Mouse (Mus musculus): ENCODE measurements around the gene D7Ertd443e. TPM values are rescaled to one million over a fixed set of nuclear protein-coding genes. Genes with fewer than 3 reads are reported as not detected.

Gene D7Ertd443e
- polyA plus RNA-seq, 1 experiment from 2014 or later, result not detected

- H3K4me3 ChIP-seq (ENCODE audit: inconsistent target), result no peak overlapping the region
- H3K36me3 ChIP-seq (ENCODE audit: inconsistent target), result no peaks in the 10 kb centered on the region
- H3K79me2 ChIP-seq (ENCODE audit: inconsistent target), result no peaks in the 10 kb centered on the region
- no peak overlapping the region for H3K27ac ChIP-seq
- 29% methylated on average over 6 of the region's 6 CpGs for WGBS (ENCODE audit: missing documents)
Measured at GRCm38 (mm10) chr7:134348825-134349224, 36.6 kb downstream of the D7Ertd443e start.

DNA sequence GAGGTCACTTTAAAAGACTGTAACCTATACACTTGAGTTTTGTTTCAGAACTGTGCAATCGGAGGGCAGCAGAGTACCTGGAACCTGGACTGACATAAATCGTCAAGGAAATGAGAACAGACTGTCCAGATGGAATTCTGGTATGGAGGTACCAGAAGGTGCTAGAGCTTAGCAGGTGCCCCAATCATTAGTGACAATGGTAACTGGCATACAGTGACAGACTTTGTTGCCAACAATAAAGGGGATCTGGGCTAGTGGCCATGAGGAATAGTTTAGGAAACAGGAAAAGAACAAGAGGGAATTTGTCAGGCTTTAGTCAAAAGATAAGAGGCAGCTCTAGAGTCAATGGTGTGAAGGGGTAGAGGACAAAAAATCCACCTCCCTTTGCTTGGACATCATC is 43.3 kb downstream of the D7Ertd443e start:
- H3K36me3 ChIP-seq (ENCODE audit: inconsistent target), result no peaks in the 10 kb centered on the region
- WGBS (ENCODE audit: missing documents), result 89% methylated on average over 2 of the region's 2 CpGs
- H3K79me2 ChIP-seq (ENCODE audit: inconsistent target), result no peaks in the 10 kb centered on the region
- H3K27ac ChIP-seq, result no peak overlapping the region
- H3K4me3 ChIP-seq (ENCODE audit: inconsistent target), result no peak overlapping the region

DNA sequence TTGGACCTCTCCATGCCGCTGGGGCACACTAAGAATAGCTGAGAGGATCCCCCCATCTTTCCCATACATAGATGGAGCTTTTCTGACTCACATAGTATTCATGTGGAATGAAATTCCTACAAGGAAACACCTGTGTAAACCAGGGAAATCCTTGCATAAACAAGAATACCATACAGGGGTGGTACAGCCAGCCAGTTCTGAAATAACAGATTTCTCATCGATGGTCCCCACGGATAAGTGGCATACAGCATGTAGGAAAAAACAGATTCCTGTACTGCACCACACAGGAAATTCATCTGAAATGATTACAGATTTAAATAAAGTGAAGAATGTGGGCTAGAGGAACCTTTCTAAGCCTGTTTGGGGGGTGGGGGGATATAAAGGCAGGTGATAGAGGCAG is 49.5 kb downstream of the D7Ertd443e start:
- Histone ChIP-seq H3K36me3 (ENCODE audit: inconsistent target) (no peaks in the 10 kb centered on the region), H3K27ac (no peak overlapping the region)
- WGBS (ENCODE audit: missing documents), result 21% methylated on average over 3 of the region's 3 CpGs

DNA sequence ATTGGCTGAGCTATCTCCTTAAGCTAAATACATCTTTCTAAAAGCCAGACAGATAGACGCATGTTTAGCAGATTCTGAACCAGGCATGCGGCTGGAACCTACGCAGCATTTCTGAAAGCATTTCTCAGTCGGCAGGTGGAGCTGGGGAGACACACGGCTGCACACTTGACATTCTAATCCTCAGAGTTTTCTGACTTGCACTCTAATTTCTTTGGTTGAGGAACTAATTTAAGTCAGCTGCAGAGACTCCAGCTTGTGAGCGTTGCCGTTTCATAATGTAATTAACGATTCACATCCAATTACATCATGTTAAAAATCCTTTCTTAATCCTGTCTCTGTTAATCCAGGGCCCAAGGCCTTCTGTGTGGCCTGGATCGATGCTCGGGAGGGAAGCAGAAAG is 64.5 kb downstream of the D7Ertd443e start:
- no peak overlapping the region for H3K27ac ChIP-seq
- 90% methylated on average over 10 of the region's 10 CpGs for WGBS (ENCODE audit: missing documents)
- H3K79me2 ChIP-seq (ENCODE audit: inconsistent target), result no peaks in the 10 kb centered on the region
- no peaks in the 10 kb centered on the region for H3K36me3 ChIP-seq (ENCODE audit: inconsistent target)
- H3K4me3 ChIP-seq (ENCODE audit: inconsistent target), result no peak overlapping the region

More for the DNA sequence above, 49.5 kb downstream of the D7Ertd443e start:
- Histone ChIP-seq H3K4me3 (ENCODE audit: inconsistent target) (no peak overlapping the region), H3K79me2 (ENCODE audit: inconsistent target) (no peaks in the 10 kb centered on the region)

GRCm38 (mm10) chr7:134302084-134302483 is 83.4 kb downstream of the D7Ertd443e start:
- WGBS (ENCODE audit: missing documents), result 94% methylated on average over 3 of the region's 3 CpGs
- no peaks in the 10 kb centered on the region for H3K36me3 ChIP-seq (ENCODE audit: inconsistent target)
- H3K27ac ChIP-seq, result no peak overlapping the region

DNA sequence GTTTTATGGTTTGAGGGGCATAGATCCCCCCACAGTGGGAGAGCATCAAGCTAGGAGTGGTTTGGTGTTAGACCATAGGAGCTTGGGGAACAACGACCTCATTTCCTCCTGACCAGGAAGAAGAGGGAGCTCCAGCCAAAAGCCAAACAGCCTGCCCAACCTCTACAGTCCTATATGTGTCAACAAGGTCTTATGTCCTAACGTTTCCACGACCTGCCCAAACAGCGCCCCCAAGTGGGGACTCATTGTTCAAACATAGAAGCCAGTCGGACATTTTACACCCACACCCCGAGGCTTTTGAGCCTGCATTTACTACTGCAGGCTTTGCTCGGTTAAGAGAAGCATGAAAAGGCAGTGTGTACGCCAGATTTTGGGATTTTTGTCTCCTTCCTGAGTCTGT is 84.2 kb downstream of the D7Ertd443e start:
- WGBS (ENCODE audit: missing documents), result 60% methylated on average over 8 of the region's 8 CpGs
- Histone ChIP-seq H3K79me2 (ENCODE audit: inconsistent target) (no peaks in the 10 kb centered on the region), H3K27ac (no peak overlapping the region), H3K4me3 (ENCODE audit: inconsistent target) (no peak overlapping the region), H3K36me3 (ENCODE audit: inconsistent target) (no peaks in the 10 kb centered on the region)

More at GRCm38 (mm10) chr7:134302084-134302483, 83.4 kb downstream of the D7Ertd443e start:
- Histone ChIP-seq H3K4me3 (ENCODE audit: inconsistent target) (no peak overlapping the region), H3K79me2 (ENCODE audit: inconsistent target) (no peaks in the 10 kb centered on the region)

GRCm38 (mm10) chr7:134292750-134293149 is 92.7 kb downstream of the D7Ertd443e start:
- no peak overlapping the region for H3K27ac ChIP-seq
- WGBS (ENCODE audit: missing documents), result 89% methylated on average over 3 of the region's 3 CpGs
- H3K36me3 ChIP-seq (ENCODE audit: inconsistent target), result no peaks in the 10 kb centered on the region
- H3K79me2 ChIP-seq (ENCODE audit: inconsistent target), result no peaks in the 10 kb centered on the region
- H3K4me3 ChIP-seq (ENCODE audit: inconsistent target), result no peak overlapping the region

DNA sequence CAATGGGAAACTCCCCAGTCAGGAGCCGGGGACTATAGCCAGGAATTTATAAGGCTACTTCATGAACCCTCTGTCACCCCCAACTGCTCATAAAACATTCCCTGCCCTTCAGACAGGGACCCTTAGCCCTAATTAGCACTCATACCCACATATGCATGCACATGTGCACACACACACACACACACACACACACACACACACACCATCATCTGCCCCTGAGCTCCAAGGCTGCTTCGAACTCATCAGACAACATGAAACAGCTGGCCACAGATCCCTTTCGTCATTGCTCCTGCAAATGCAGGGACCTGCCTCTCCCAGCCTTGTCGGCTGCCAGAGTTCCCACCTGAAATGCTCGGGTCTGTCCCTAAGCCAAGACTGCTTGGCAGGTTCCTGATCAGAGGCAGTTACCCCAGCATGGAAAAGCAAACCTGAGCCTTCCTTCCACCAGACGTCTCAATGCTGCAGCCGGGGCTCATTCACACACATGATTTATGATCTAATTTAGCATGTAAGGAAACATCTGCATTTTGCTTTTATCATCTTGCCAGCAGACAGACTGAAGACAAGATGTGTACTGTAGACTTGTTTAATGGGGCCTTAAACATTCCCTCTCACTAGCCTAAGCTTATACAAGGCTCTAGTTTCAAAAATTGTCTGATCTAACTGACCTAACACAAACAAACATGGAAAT is 95.7 kb downstream of the D7Ertd443e start:
- H3K27ac ChIP-seq, result no peak overlapping the region
- no peaks in the 10 kb centered on the region for H3K36me3 ChIP-seq (ENCODE audit: inconsistent target)
- H3K4me3 ChIP-seq (ENCODE audit: inconsistent target), result no peak overlapping the region
- no peaks in the 10 kb centered on the region for H3K79me2 ChIP-seq (ENCODE audit: inconsistent target)
- 35% methylated on average over 7 of the region's 7 CpGs for WGBS (ENCODE audit: missing documents)

DNA sequence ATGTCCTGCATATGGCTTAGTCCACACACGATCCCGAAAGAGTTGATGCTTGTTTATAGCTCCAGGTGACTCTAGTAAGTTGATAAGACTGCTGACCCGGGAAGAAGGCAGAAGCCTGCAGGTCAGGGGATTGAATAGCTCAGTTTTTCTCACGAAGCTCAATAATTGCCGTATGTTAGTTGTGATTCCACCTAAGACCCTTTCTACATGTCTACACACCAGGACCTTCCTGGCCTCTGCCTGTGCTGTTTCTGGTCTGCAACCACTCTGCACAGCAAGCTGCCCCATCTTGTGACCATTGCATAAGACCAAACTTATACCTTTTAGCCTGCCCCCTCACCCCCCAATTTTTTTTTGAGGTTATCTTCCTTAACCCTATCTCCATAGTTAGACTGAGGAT is 96.3 kb downstream of the D7Ertd443e start:
- Histone ChIP-seq H3K36me3 (ENCODE audit: inconsistent target) (no peaks in the 10 kb centered on the region), H3K27ac (no peak overlapping the region), H3K79me2 (ENCODE audit: inconsistent target) (no peaks in the 10 kb centered on the region), H3K4me3 (ENCODE audit: inconsistent target) (no peak overlapping the region)
- WGBS (ENCODE audit: missing documents), result 96% methylated on average over 5 of the region's 5 CpGs

DNA sequence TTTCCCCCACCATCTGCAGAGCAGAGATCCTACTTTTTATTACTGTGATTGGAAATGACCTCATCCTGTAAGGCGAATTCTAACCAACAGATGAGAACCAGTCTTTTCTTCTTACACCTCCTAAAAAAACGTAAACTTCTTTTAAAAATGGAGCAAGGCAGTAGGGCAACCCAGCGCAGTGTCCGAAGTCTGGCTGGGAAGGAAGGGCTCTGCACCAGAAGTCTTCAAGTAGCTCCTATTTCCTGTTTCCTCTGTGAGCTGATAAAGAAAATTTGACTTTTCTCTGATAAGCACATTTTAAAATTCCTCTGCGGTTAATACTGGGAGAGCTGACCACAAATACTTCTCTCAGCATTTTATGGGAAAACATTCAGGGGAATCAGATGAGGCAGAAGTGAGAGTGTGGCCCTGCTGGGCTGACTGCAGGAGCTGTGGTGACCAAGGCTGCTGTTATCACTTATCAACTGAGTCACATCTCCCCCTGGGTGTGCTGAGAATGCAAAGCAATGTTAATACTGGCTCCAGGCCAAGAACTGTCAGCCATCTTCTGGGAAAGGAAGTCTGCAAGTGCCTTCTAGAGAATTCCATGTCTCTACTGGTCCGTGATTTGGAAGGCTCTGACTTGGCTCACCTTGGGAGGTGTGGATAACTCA is 97.8 kb downstream of the D7Ertd443e start:
- Histone ChIP-seq H3K27ac (no peak overlapping the region), H3K79me2 (ENCODE audit: inconsistent target) (no peaks in the 10 kb centered on the region), H3K36me3 (ENCODE audit: inconsistent target) (no peaks in the 10 kb centered on the region), H3K4me3 (ENCODE audit: inconsistent target) (no peak overlapping the region)
- under 1% methylated on average over 6 of the region's 6 CpGs for WGBS (ENCODE audit: missing documents)

GRCm38 (mm10) chr7:134272956-134273355 is 112.5 kb downstream of the D7Ertd443e start:
- Histone ChIP-seq H3K27ac (no peak overlapping the region), H3K79me2 (ENCODE audit: inconsistent target) (no peaks in the 10 kb centered on the region), H3K4me3 (ENCODE audit: inconsistent target) (no peak overlapping the region), H3K36me3 (ENCODE audit: inconsistent target) (no peaks in the 10 kb centered on the region)
- 91% methylated on average over 5 of the region's 5 CpGs for WGBS (ENCODE audit: missing documents)

DNA sequence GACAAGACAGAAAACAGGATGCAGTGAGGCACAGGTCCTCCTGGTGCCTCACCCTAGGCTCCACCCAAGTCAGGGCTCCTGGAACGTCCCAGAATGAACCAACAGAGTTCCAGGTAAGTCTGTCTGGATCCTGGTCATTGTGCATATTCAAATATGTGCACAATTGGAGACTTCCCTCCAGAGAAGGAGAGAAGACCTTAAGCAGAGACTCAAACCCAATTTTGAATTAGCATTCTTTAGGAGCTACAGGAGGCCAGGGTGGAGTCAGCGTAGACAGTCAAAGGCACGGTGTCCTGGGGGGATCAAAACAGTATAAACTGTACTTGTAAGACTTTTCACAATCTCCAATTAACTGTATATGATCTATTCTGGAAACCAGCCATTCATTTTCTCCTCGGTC is 113.0 kb downstream of the D7Ertd443e start:
- Histone ChIP-seq H3K36me3 (ENCODE audit: inconsistent target) (no peaks in the 10 kb centered on the region), H3K27ac (no peak overlapping the region), H3K79me2 (ENCODE audit: inconsistent target) (no peaks in the 10 kb centered on the region), H3K4me3 (ENCODE audit: inconsistent target) (no peak overlapping the region)
- 87% methylated on average over 3 of the region's 4 CpGs for WGBS (ENCODE audit: missing documents)

GRCm38 (mm10) chr7:134265783-134266182 is 119.7 kb downstream of the D7Ertd443e start:
- Histone ChIP-seq H3K4me3 (ENCODE audit: inconsistent target) (no peak overlapping the region), H3K27ac (no peak overlapping the region), H3K79me2 (ENCODE audit: inconsistent target) (no peaks in the 10 kb centered on the region), H3K36me3 (ENCODE audit: inconsistent target) (no peaks in the 10 kb centered on the region)
- WGBS (ENCODE audit: missing documents), result 93% methylated on average over 4 of the region's 4 CpGs

DNA sequence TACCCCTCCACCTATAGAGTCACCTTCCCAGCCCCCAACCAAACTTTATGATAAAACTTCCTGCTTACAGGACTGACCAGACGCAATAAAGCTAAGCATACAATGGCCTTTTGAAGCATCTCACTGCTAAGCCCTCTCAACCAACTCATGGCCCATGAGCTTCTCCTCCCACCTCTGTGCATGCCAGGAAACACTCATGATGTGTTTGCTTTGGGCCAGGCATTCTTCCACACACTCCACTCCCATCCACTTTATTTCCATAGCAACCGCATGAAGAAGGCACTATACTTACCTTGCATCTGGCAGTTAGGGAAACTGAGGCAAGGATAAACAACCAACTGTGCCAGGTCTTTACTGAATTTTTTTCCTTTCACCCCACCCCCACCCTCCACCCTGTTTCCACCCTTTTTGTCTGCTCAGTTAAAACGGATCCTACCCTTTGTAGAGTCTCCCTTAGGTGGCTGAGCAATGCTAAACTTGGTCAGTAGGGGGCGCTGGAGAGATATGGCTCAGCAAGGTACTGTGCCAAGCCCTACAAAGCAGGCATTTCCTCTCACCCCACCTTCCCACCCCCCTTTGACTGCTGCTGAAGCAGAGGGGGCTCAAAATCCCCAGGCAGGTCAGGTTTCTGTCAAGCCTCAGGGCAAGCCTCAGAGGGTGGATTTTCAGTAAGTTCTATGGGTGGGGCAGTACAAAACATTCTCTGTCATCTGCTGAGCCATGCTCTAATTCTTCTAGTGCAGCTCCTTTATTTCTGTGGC is 122.1 kb downstream of the D7Ertd443e start:
- no peaks in the 10 kb centered on the region for H3K79me2 ChIP-seq (ENCODE audit: inconsistent target)
- H3K27ac ChIP-seq, result no peak overlapping the region
- 47% methylated on average over 4 of the region's 4 CpGs for WGBS (ENCODE audit: missing documents)
- no peaks in the 10 kb centered on the region for H3K36me3 ChIP-seq (ENCODE audit: inconsistent target)
- no peak overlapping the region for H3K4me3 ChIP-seq (ENCODE audit: inconsistent target)
